Comparison of ENCODE assay signal across 10 mouse cellular contexts in the genomic region with DNA sequence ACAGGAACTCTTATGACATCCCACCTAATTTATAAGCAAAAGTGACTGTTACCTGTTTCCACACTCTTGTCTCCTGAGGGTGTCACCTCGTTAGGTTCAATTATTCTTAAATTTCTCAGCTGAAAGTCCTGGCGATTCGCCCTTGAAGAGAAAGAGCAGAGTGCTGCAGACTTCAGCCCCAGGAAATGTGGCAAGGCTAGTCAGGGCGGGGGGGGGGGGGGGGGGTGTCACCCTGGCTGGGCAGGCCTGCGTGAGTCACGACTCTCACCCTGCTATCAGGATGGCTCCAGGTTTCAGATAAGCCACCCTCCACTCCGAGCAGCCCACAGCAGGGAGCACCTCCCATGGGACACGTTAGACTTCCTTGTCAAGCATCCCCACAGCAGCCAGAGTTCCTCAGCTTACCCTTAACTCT. TPM values are rescaled to one million over a fixed set of nuclear protein-coding genes. Genes with fewer than 3 reads are reported as not detected.
DNase-seq lines count a peak whose midpoint lies in the region; ATAC-seq and TF ChIP-seq lines count a peak whose summit lies in the region.
"Had no signal": no experiment of that assay in that cellular context is flagged by ENCODE, and none has a peak within 500 bp of the region (broad histone marks: within the 10 kb centered on the region; RNA-seq: fewer than 3 reads in every experiment).

No protein-coding gene starts in this region.

- no peaks in the 10 kb centered on the region for H3K27me3 ChIP-seq in lung, postnatal 0 days (replicated peaks; ENCODE audit: insufficient read depth, low read length)
- H3K27me3 ChIP-seq in liver, embryonic 13.5 days = no peaks in the 10 kb centered on the region
- H3K27me3 ChIP-seq in midbrain, embryonic 15.5 days (replicated peaks) = no peaks in the 10 kb centered on the region
- H3K27me3 ChIP-seq: embryonic facial prominence, embryonic 13.5 days had no signal

- DNase-seq in heart, adult 11 months = peak; percentile 88
- DNase-seq in heart, postnatal 4 days = no peak
- DNase-seq in lung, postnatal 0 days (ENCODE audit: low spot score) = no peak
- DNase-seq in lung, postnatal 36 days = no peak
- peak; percentile 72 for DNase-seq in liver, embryonic 13.5 days
- DNase-seq in thymus, postnatal 4 days = no peak
- DNase-seq in layer of hippocampus, postnatal 36 days = no peak

- no peak overlapping the region for H3K4me3 ChIP-seq in lung, postnatal 0 days (ENCODE audit: low read depth, low read length)
- peak overlapping the region; percentile 36 for H3K4me3 ChIP-seq in liver, embryonic 13.5 days (replicated peaks)
- H3K4me3 ChIP-seq in midbrain, embryonic 15.5 days = no peak overlapping the region
- H3K4me3 ChIP-seq: embryonic facial prominence, embryonic 13.5 days had no signal

- TF ChIP-seq CTCF in lung, postnatal 0 days (IDR thresholded peaks at IDR 0.05) = no peak

- peak; percentile 71 for ATAC-seq in lung, postnatal 0 days
- peak; percentile 89 for ATAC-seq in liver, embryonic 13.5 days (ENCODE audit: low read depth)
- no peak for ATAC-seq in midbrain, embryonic 15.5 days (replicated peaks)
- ATAC-seq: hindbrain, embryonic 16.5 days had no signal

- H3K36me3 ChIP-seq in lung, postnatal 0 days (ENCODE audit: insufficient read depth, low read length) = no peaks in the 10 kb centered on the region
- H3K36me3 ChIP-seq in liver, embryonic 13.5 days = peaks cover 52% of the 10 kb centered on the region
- peaks cover 4% of the 10 kb centered on the region; the same call in 1 of the 2 replicates for H3K36me3 ChIP-seq in midbrain, embryonic 15.5 days (replicated peaks)

- H3K27ac ChIP-seq in lung, postnatal 0 days (ENCODE audit: low read length) = no peak overlapping the region
- H3K27ac ChIP-seq in liver, embryonic 13.5 days = peak overlapping the region; percentile 97
- no peak overlapping the region for H3K27ac ChIP-seq in midbrain, embryonic 15.5 days
- H3K27ac ChIP-seq: embryonic facial prominence, embryonic 13.5 days had no signal

- 46% methylated on average over 8 of the region's 8 CpGs for WGBS in lung, postnatal 0 days
- WGBS in liver, embryonic 13.5 days (ENCODE audit: insufficient replicate concordance) = 10% methylated on average over 8 of the region's 8 CpGs
- 80% methylated on average over 8 of the region's 8 CpGs for WGBS in midbrain, embryonic 15.5 days

- no peak overlapping the region for H3K4me2 ChIP-seq in lung, postnatal 0 days (replicated peaks; ENCODE audit: low read depth, low read length)
- H3K4me2 ChIP-seq in liver, embryonic 13.5 days = peak overlapping the region; percentile 67
- no peak overlapping the region for H3K4me2 ChIP-seq in midbrain, embryonic 15.5 days
- H3K4me2 ChIP-seq: embryonic facial prominence, embryonic 13.5 days had no signal

- H3K9me3 ChIP-seq in lung, postnatal 0 days (ENCODE audit: low read length) = no peaks in the 10 kb centered on the region
- H3K9me3 ChIP-seq in liver, embryonic 13.5 days (replicated peaks) = no peaks in the 10 kb centered on the region
- H3K9me3 ChIP-seq in midbrain, embryonic 15.5 days = no peaks in the 10 kb centered on the region
- H3K9me3 ChIP-seq: embryonic facial prominence, embryonic 13.5 days had no signal

- peaks cover 2% of the 10 kb centered on the region; the same call in 1 of the 2 replicates for H3K4me1 ChIP-seq in lung, postnatal 0 days (ENCODE audit: insufficient read depth, low read depth, low read length)
- H3K4me1 ChIP-seq in liver, embryonic 13.5 days (replicated peaks) = peaks cover 75% of the 10 kb centered on the region
- H3K4me1 ChIP-seq in midbrain, embryonic 15.5 days = peaks cover 3% of the 10 kb centered on the region

- TF ChIP-seq EP300 in lung, postnatal 0 days (IDR thresholded peaks at IDR 0.05) = no peak

- no peak overlapping the region for H3K9ac ChIP-seq in lung, postnatal 0 days (replicated peaks; ENCODE audit: low read depth)
- peak overlapping the region; percentile 66 for H3K9ac ChIP-seq in liver, embryonic 13.5 days
- H3K9ac ChIP-seq in midbrain, embryonic 15.5 days = no peak overlapping the region
- H3K9ac ChIP-seq: embryonic facial prominence, embryonic 13.5 days had no signal

RNA-seq across cellular contexts. Expression of a gene that starts 8.1 kb away (rescaled TPM):
- 100 to 1,000 TPM; 156 to 158 TPM for total RNA-seq in heart, postnatal 4 days (2021)
- polyA plus RNA-seq in lung, postnatal 0 days (2015; fragmentation: Nextera tagmentation; extraction: Ambion mirVana) = 109 and 112 TPM in 2 replicates
- 109 and 115 TPM in 2 replicates for polyA plus RNA-seq in liver, embryonic 13.5 days (2015; fragmentation: Nextera tagmentation; extraction: Ambion mirVana)
- 124 and 125 TPM in 2 replicates for polyA plus RNA-seq in midbrain, embryonic 15.5 days (2015; fragmentation: Nextera tagmentation; extraction: Ambion mirVana)
- total RNA-seq in layer of hippocampus, postnatal 36 days (2021) = 10 to 100 TPM; 87.6 to 88.9 TPM

Comparison
In these comparisons a context has a peak if more than half of its experiments do, and no peak if none do; other contexts are left out.
1. DNase-seq: peak in heart, adult 11 months (single experiment) and liver, embryonic 13.5 days (single experiment); none in heart, postnatal 4 days (single experiment), lung, postnatal 0 days (single experiment), lung, postnatal 36 days (single experiment), thymus, postnatal 4 days (single experiment) and layer of hippocampus, postnatal 36 days (0 of 2).